Mouse (Mus musculus) testis, adult 2 months (tissue): ENCODE results near the gene Tceanc2. TPM values are rescaled to one million over a fixed set of nuclear protein-coding genes. Genes with fewer than 3 reads are reported as not detected.

Experiments
- H3K27ac ChIP-seq: fragments of 200-500 bp; 2 replicates; pipeline ENCODE4 v1.5.1; 2012; ENCODE audit warnings: low read depth, low read length; ENCODE audit not compliant: control insufficient read depth, insufficient read depth
- H3K27me3 ChIP-seq: fragments of 200-500 bp; 2 replicates; pipeline ENCODE4 v1.6.1; 2012; ENCODE audit warnings: mild to moderate bottlenecking, low read length, moderate library complexity; ENCODE audit not compliant: control insufficient read depth, insufficient read depth
- H3K36me3 ChIP-seq: fragments of 200-500 bp; 2 replicates; pipeline ENCODE4 v1.6.1; 2012; ENCODE audit warnings: mild to moderate bottlenecking, low read length; ENCODE audit not compliant: control insufficient read depth, insufficient read depth
- H3K4me1 ChIP-seq: fragments of 200-500 bp; 2 replicates; pipeline ENCODE4 v1.6.1; 2012; ENCODE audit warnings: low read length; ENCODE audit not compliant: control insufficient read depth, insufficient read depth
- H3K4me3 ChIP-seq: fragments of 200-500 bp; 2 replicates; pipeline ENCODE4 v1.5.1; 2012; ENCODE audit warnings: low read depth, mild to moderate bottlenecking, low read length, moderate library complexity, mixed read lengths; ENCODE audit not compliant: control insufficient read depth
- CTCF ChIP-seq: fragments of 200-500 bp; IDR thresholded peaks from 2 replicates; pipeline ENCODE4 v1.5.1; 2012; ENCODE audit warnings: low read depth, mild to moderate bottlenecking, inconsistent platforms, low read length, moderate library complexity; ENCODE audit not compliant: control insufficient read depth, insufficient read depth, insufficient replicate concordance
- POLR2A ChIP-seq: fragments of 200-500 bp; IDR thresholded peaks from 2 replicates; pipeline ENCODE4 v1.6.1; 2012; ENCODE audit warnings: low read depth, mild to moderate bottlenecking, inconsistent platforms, low read length, moderate library complexity; ENCODE audit not compliant: control insufficient read depth
- polyA plus RNA-seq: library from polyadenylated mRNA; depleted of rRNA; stranded (reverse); fragments of >200 nt; gene quantifications from 2 replicates; pipeline ENCODE4 v1.2.3, GENCODE M21; 2012; rRNA removed

The Tceanc2 gene
- polyA plus RNA-seq, 1 experiment: 11.0 TPM

GRCm38 (mm10) chr4:107098375-107098774, 80.5 kb downstream of the Tceanc2 start:
- Histone ChIP-seq H3K4me1 (peaks cover 7% of the 10 kb centered on the region), H3K27me3 (no peaks in the 10 kb centered on the region), H3K4me3 (no peak overlapping the region), H3K36me3 (no peaks in the 10 kb centered on the region), H3K27ac (no peak overlapping the region)
- TF ChIP-seq CTCF (no peak), POLR2A (no peak)

- Histone ChIP-seq H3K27me3 (no peaks in the 10 kb centered on the region), H3K27ac (no peak overlapping the region), H3K36me3 (no peaks in the 10 kb centered on the region), H3K4me3 (no peak overlapping the region), H3K4me1 (peaks cover 7% of the 10 kb centered on the region)
- no peak for TF ChIP-seq CTCF
- TF ChIP-seq POLR2A: no peak
These were observed 81.0 kb downstream of the Tceanc2 start for GRCm38 (mm10) chr4:107097871-107098270.

- H3K36me3 ChIP-seq: no peaks in the 10 kb centered on the region
- peaks cover 7% of the 10 kb centered on the region for H3K4me1 ChIP-seq
- no peaks in the 10 kb centered on the region for H3K27me3 ChIP-seq
- no peak within 1 kb of the TSS for H3K27ac ChIP-seq
- no peak for TF ChIP-seq CTCF
- no peak for TF ChIP-seq POLR2A
- no peak within 1 kb of the TSS for H3K4me3 ChIP-seq
These were observed 82.0 kb downstream of the Tceanc2 start, which contains the start of gene Cdcp2 for GRCm38 (mm10) chr4:107096841-107097373. Cdcp2 (plus strand) TSS chr4:107096891.

GRCm38 (mm10) chr4:107096043-107096442, 82.9 kb downstream of the Tceanc2 start:
- Histone ChIP-seq H3K4me1 (peaks cover 7% of the 10 kb centered on the region), H3K27ac (no peak overlapping the region), H3K27me3 (no peaks in the 10 kb centered on the region), H3K4me3 (no peak overlapping the region), H3K36me3 (no peaks in the 10 kb centered on the region)
- TF ChIP-seq CTCF (no peak), POLR2A (no peak)

GRCm38 (mm10) chr4:107094484-107095187, 84.3 kb downstream of the Tceanc2 start:
- Histone ChIP-seq H3K27ac (no peak overlapping the region), H3K36me3 (no peaks in the 10 kb centered on the region), H3K4me1 (peaks cover 7% of the 10 kb centered on the region), H3K4me3 (no peak overlapping the region), H3K27me3 (no peaks in the 10 kb centered on the region)
- no peak for TF ChIP-seq CTCF
- TF ChIP-seq POLR2A: no peak

GRCm38 (mm10) chr4:107091696-107092095, 87.2 kb downstream of the Tceanc2 start:
- TF ChIP-seq CTCF: no peak
- TF ChIP-seq POLR2A: no peak
- Histone ChIP-seq H3K4me1 (no peaks in the 10 kb centered on the region), H3K27ac (0 out of 2 replicates have a peak overlapping the region, but pooled peaks have one; percentile 36), H3K4me3 (no peak overlapping the region), H3K36me3 (no peaks in the 10 kb centered on the region), H3K27me3 (no peaks in the 10 kb centered on the region)

- Histone ChIP-seq H3K27me3 (no peaks in the 10 kb centered on the region), H3K4me3 (peak overlapping the region; percentile 35), H3K27ac (no peak overlapping the region), H3K36me3 (no peaks in the 10 kb centered on the region), H3K4me1 (peaks cover 3% of the 10 kb centered on the region)
- TF ChIP-seq POLR2A (no peak), CTCF (no peak)
These were observed 94.1 kb downstream of the Tceanc2 start for GRCm38 (mm10) chr4:107084858-107085257.

GRCm38 (mm10) chr4:107084343-107084742, 94.6 kb downstream of the Tceanc2 start:
- H3K4me1 ChIP-seq: peaks cover 3% of the 10 kb centered on the region

More at GRCm38 (mm10) chr4:107084343-107084742, 94.6 kb downstream of the Tceanc2 start:
- no peaks in the 10 kb centered on the region for H3K36me3 ChIP-seq
- H3K4me3 ChIP-seq: peak overlapping the region; percentile 35
- H3K27ac ChIP-seq: no peak overlapping the region
- H3K27me3 ChIP-seq: no peaks in the 10 kb centered on the region
- no peak for TF ChIP-seq POLR2A
- no peak for TF ChIP-seq CTCF

Other genes starting within 250 kb of the Tceanc2 start
- gene Mrpl37, start 112.2 kb downstream of the Tceanc2 start, polyA plus RNA-seq: 73.8 and 74.4 TPM in 2 replicates
- gene Cyb5rl, start 112.1 kb downstream of the Tceanc2 start, polyA plus RNA-seq: 5.7 and 7.2 TPM in 2 replicates
- gene Cdcp2, start 82.2 kb downstream of the Tceanc2 start, polyA plus RNA-seq: not detected in 2 replicates
- 77.0 and 92.8 TPM in 2 replicates for gene Tmem59, start 717 bp downstream of the Tceanc2 start, polyA plus RNA-seq
- gene Ldlrad1, start 30.1 kb upstream of the Tceanc2 start, polyA plus RNA-seq: 0.41 and 0.59 TPM in 2 replicates
- gene Lrrc42, start 74.4 kb upstream of the Tceanc2 start, polyA plus RNA-seq: 23.0 and 28.6 TPM in 2 replicates
- gene Hspb11, start 74.5 kb upstream of the Tceanc2 start, polyA plus RNA-seq: 8.8 and 11.9 TPM in 2 replicates
- gene Dio1, start 128.1 kb upstream of the Tceanc2 start, polyA plus RNA-seq: 0.12 TPM in 1 of 2 replicates, not detected in the other
- gene Yipf1, start 135.2 kb upstream of the Tceanc2 start, polyA plus RNA-seq: 48.8 and 52.5 TPM in 2 replicates
- gene Ndc1, start 188.7 kb upstream of the Tceanc2 start, polyA plus RNA-seq: 18.9 and 20.5 TPM in 2 replicates